Mouse (Mus musculus): ENCODE results near the gene Diaph3. TPM values are rescaled to one million over a fixed set of nuclear protein-coding genes. Genes with fewer than 3 reads are reported as not detected.

Diaph3 gene
- polyA plus RNA-seq, 1 experiment: 0.43 TPM

DNA sequence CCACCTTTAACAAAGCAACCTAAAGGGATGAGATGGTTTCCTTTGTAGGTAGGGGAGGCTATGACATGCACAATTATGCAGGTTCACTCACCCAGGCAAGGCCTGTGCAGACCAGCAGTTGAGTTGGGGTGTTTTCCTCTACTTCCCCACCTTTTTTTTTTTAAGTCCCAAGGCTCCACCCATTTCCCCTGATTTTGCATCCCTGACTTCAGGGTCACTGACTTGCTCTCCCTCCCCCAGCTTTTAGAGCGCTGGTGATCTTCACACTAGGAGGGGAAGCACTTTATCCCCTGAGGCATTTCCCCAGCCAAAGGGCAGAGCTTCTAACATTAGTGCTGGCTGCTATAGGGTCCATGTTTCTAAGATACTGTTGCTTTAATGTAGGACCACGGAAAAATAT lies 30.4 kb downstream of the Diaph3 start:
- TF ChIP-seq CTCF (IDR thresholded peaks at IDR 0.05; ENCODE audit: extremely low read depth, insufficient read depth, insufficient read length, insufficient replicate concordance): no peak
- TF ChIP-seq POLR2A (IDR thresholded peaks at IDR 0.05; ENCODE audit: low read depth, low read length): no peak
- WGBS: 81% methylated on average over 2 of the region's 2 CpGs
- no peak for DNase-seq (ENCODE audit: low read depth in 1 of 2, low spot score in 2 of 2)
- Histone ChIP-seq H3K4me3 (ENCODE audit: extremely low read depth, insufficient read depth, insufficient read length) (no peak overlapping the region), H3K27ac (ENCODE audit: insufficient read depth, low read length) (no peak overlapping the region), H3K27me3 (ENCODE audit: control insufficient read depth, insufficient read depth, low read length) (no peaks in the 10 kb centered on the region), H3K36me3 (ENCODE audit: control insufficient read depth, insufficient read depth, low read length) (no peaks in the 10 kb centered on the region), H3K4me1 (ENCODE audit: control insufficient read depth, insufficient read depth, insufficient read length) (no peaks in the 10 kb centered on the region)

GRCm38 (mm10) chr14:87099380-87100088 lies 41.5 kb downstream of the Diaph3 start:
- no peaks in the 10 kb centered on the region for H3K27me3 ChIP-seq (ENCODE audit: control insufficient read depth, insufficient read depth, low read length)
- no peaks in the 10 kb centered on the region for H3K36me3 ChIP-seq (ENCODE audit: control insufficient read depth, insufficient read depth, low read length)
- H3K4me1 ChIP-seq (ENCODE audit: control insufficient read depth, insufficient read depth, insufficient read length): no peaks in the 10 kb centered on the region
- TF ChIP-seq POLR2A (IDR thresholded peaks at IDR 0.05; ENCODE audit: low read depth, low read length) (no peak), CTCF (IDR thresholded peaks at IDR 0.05; ENCODE audit: extremely low read depth, insufficient read depth, insufficient read length, insufficient replicate concordance) (no peak)
- no peak overlapping the region for H3K27ac ChIP-seq (ENCODE audit: insufficient read depth, low read length)
- DNase-seq (ENCODE audit: low read depth in 1 of 2, low spot score in 2 of 2): no peak
- WGBS: 81% methylated on average over 1 of the region's 1 CpGs
- no peak overlapping the region for H3K4me3 ChIP-seq (ENCODE audit: extremely low read depth, insufficient read depth, insufficient read length)

DNA sequence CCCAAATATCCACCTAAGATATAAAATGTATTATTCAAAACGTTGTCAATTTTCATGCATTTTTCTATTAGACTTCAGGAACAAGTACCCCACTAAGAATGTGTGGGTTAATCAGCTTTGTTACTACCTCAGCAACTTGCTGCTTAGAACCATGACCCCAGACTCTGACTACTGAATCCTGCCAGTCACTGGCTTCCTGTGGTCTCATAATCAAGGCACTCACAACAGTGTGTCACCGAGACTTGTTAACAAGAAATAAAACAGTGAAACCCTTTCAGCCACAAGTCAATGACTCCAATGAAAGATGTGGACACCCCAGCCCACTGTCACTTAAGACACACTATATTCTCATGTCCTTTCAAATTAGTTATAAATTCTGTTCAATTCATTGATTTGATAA lies 42.9 kb downstream of the Diaph3 start:
- TF ChIP-seq POLR2A (IDR thresholded peaks at IDR 0.05; ENCODE audit: low read depth, low read length) (no peak), CTCF (IDR thresholded peaks at IDR 0.05; ENCODE audit: extremely low read depth, insufficient read depth, insufficient read length, insufficient replicate concordance) (no peak)
- no peaks in the 10 kb centered on the region for H3K36me3 ChIP-seq (ENCODE audit: control insufficient read depth, insufficient read depth, low read length)
- 70% methylated on average over 2 of the region's 2 CpGs for WGBS

GRCm38 (mm10) chr14:87091522-87091921 lies 49.5 kb downstream of the Diaph3 start:
- no peak for DNase-seq (ENCODE audit: low read depth in 1 of 2, low spot score in 2 of 2)
- H3K27me3 ChIP-seq (ENCODE audit: control insufficient read depth, insufficient read depth, low read length): no peaks in the 10 kb centered on the region
- H3K4me1 ChIP-seq (ENCODE audit: control insufficient read depth, insufficient read depth, insufficient read length): no peaks in the 10 kb centered on the region
- TF ChIP-seq CTCF (IDR thresholded peaks at IDR 0.05; ENCODE audit: extremely low read depth, insufficient read depth, insufficient read length, insufficient replicate concordance) (no peak), POLR2A (IDR thresholded peaks at IDR 0.05; ENCODE audit: low read depth, low read length) (no peak)
- 83% methylated on average over 3 of the region's 3 CpGs for WGBS
- H3K4me3 ChIP-seq (ENCODE audit: extremely low read depth, insufficient read depth, insufficient read length): no peak overlapping the region
- H3K27ac ChIP-seq (ENCODE audit: insufficient read depth, low read length): no peak overlapping the region
- H3K36me3 ChIP-seq (ENCODE audit: control insufficient read depth, insufficient read depth, low read length): no peaks in the 10 kb centered on the region

More for the DNA sequence above, 42.9 kb downstream of the Diaph3 start:
- Histone ChIP-seq H3K4me1 (ENCODE audit: control insufficient read depth, insufficient read depth, insufficient read length) (no peaks in the 10 kb centered on the region), H3K27ac (ENCODE audit: insufficient read depth, low read length) (no peak overlapping the region), H3K27me3 (ENCODE audit: control insufficient read depth, insufficient read depth, low read length) (no peaks in the 10 kb centered on the region), H3K4me3 (ENCODE audit: extremely low read depth, insufficient read depth, insufficient read length) (no peak overlapping the region)
- no peak for DNase-seq (ENCODE audit: low read depth in 1 of 2, low spot score in 2 of 2)

DNA sequence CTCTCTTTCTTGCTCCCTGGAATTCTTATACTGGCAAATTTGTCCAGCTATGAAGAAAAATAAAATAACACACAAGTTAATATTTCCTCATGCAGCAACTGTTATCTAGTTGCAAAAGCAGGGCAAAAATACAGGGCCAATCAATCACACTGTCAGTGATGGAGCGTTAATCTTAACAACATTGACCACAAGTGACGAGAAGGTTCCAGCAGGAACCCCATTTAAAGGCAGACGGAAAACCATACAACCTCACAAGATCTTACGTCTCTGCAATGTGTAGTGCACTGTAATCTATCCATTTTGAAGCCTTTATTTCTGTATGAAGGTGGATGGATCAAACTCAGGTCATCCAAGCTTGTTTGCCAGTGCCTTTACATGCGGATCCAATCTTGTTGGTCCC lies 49.9 kb downstream of the Diaph3 start:
- no peak for TF ChIP-seq CTCF (IDR thresholded peaks at IDR 0.05; ENCODE audit: extremely low read depth, insufficient read depth, insufficient read length, insufficient replicate concordance)
- no peak for TF ChIP-seq POLR2A (IDR thresholded peaks at IDR 0.05; ENCODE audit: low read depth, low read length)
- H3K4me1 ChIP-seq (ENCODE audit: control insufficient read depth, insufficient read depth, insufficient read length): no peaks in the 10 kb centered on the region
- H3K4me3 ChIP-seq (ENCODE audit: extremely low read depth, insufficient read depth, insufficient read length): no peak overlapping the region
- no peaks in the 10 kb centered on the region for H3K27me3 ChIP-seq (ENCODE audit: control insufficient read depth, insufficient read depth, low read length)
- H3K36me3 ChIP-seq (ENCODE audit: control insufficient read depth, insufficient read depth, low read length): no peaks in the 10 kb centered on the region
- no peak for DNase-seq (ENCODE audit: low read depth in 1 of 2, low spot score in 2 of 2)
- WGBS: 77% methylated on average over 5 of the region's 5 CpGs
- H3K27ac ChIP-seq (ENCODE audit: insufficient read depth, low read length): no peak overlapping the region

- no peak for DNase-seq (ENCODE audit: low read depth in 1 of 2, low spot score in 2 of 2)
- WGBS: 90% methylated on average over 4 of the region's 4 CpGs
Measured at GRCm38 (mm10) chr14:87088928-87089327, 52.1 kb downstream of the Diaph3 start.

GRCm38 (mm10) chr14:87088456-87088855 lies 52.6 kb downstream of the Diaph3 start:
- Histone ChIP-seq H3K36me3 (ENCODE audit: control insufficient read depth, insufficient read depth, low read length) (no peaks in the 10 kb centered on the region), H3K4me3 (ENCODE audit: extremely low read depth, insufficient read depth, insufficient read length) (no peak overlapping the region), H3K27me3 (ENCODE audit: control insufficient read depth, insufficient read depth, low read length) (no peaks in the 10 kb centered on the region), H3K27ac (ENCODE audit: insufficient read depth, low read length) (no peak overlapping the region), H3K4me1 (ENCODE audit: control insufficient read depth, insufficient read depth, insufficient read length) (no peaks in the 10 kb centered on the region)
- TF ChIP-seq CTCF (IDR thresholded peaks at IDR 0.05; ENCODE audit: extremely low read depth, insufficient read depth, insufficient read length, insufficient replicate concordance): no peak
- TF ChIP-seq POLR2A (IDR thresholded peaks at IDR 0.05; ENCODE audit: low read depth, low read length): no peak
- DNase-seq (ENCODE audit: low read depth in 1 of 2, low spot score in 2 of 2): no peak
- WGBS: 94% methylated on average over 5 of the region's 5 CpGs

More at GRCm38 (mm10) chr14:87088928-87089327, 52.1 kb downstream of the Diaph3 start:
- H3K4me1 ChIP-seq (ENCODE audit: control insufficient read depth, insufficient read depth, insufficient read length): no peaks in the 10 kb centered on the region
- H3K27ac ChIP-seq (ENCODE audit: insufficient read depth, low read length): no peak overlapping the region
- H3K36me3 ChIP-seq (ENCODE audit: control insufficient read depth, insufficient read depth, low read length): no peaks in the 10 kb centered on the region
- no peak for TF ChIP-seq POLR2A (IDR thresholded peaks at IDR 0.05; ENCODE audit: low read depth, low read length)
- TF ChIP-seq CTCF (IDR thresholded peaks at IDR 0.05; ENCODE audit: extremely low read depth, insufficient read depth, insufficient read length, insufficient replicate concordance): no peak
- no peaks in the 10 kb centered on the region for H3K27me3 ChIP-seq (ENCODE audit: control insufficient read depth, insufficient read depth, low read length)
- H3K4me3 ChIP-seq (ENCODE audit: extremely low read depth, insufficient read depth, insufficient read length): no peak overlapping the region
